Mouse (Mus musculus) myocyte (in vitro differentiated cells): ENCODE results near the gene Uts2r. TPM values are rescaled to one million over a fixed set of nuclear protein-coding genes. Genes with fewer than 3 reads are reported as not detected.

ENCODE experiments used
- H3K27me3 ChIP-seq: one replicate; pipeline ENCODE4 v1.6.1; 2011; ENCODE audit not compliant: control insufficient read depth, insufficient read depth, insufficient read length
- H3K36me3 ChIP-seq: one replicate; pipeline ENCODE4 v1.6.1; 2011; ENCODE audit not compliant: control insufficient read depth, insufficient read depth
- H3K4me2 ChIP-seq: one replicate; pipeline ENCODE4 v1.6.1; 2011; ENCODE audit warnings: low read depth, control low read depth
- H3K4me3 ChIP-seq: one replicate; pipeline ENCODE4 v1.5.1; 2011; ENCODE audit warnings: mild to moderate bottlenecking, control low read depth, moderate library complexity
- H3K79me2 ChIP-seq: one replicate; pipeline ENCODE4 v1.6.1; 2011; ENCODE audit not compliant: control insufficient read depth, insufficient read depth
- H3ac ChIP-seq: one replicate; pipeline ENCODE4 v1.6.1; 2011; ENCODE audit not compliant: control insufficient read depth, insufficient read length
- CEBPB ChIP-seq: IDR thresholded peaks from 2 replicates; pipeline ENCODE4 v1.6.1; 2011; ENCODE audit warnings: mild to moderate bottlenecking, moderate library complexity; ENCODE audit not compliant: poor library complexity, insufficient read depth, severe bottlenecking
- E2F4 ChIP-seq: IDR thresholded peaks from one replicate; pipeline ENCODE4 v1.6.1; 2011; ENCODE audit warnings: mild to moderate bottlenecking, control low read depth, moderate library complexity; ENCODE audit not compliant: insufficient read depth
- MAX ChIP-seq: IDR thresholded peaks from one replicate; pipeline ENCODE4 v1.6.1; 2011; ENCODE audit warnings: low read depth, mild to moderate bottlenecking, control low read depth
- MYOD1 ChIP-seq, 3 experiments: IDR thresholded peaks; one replicate each; pipeline ENCODE4 v1.6.1; 2011; ENCODE audit warnings: control low read depth in 2 of 3, low read depth in 2 of 3, mild to moderate bottlenecking in 2 of 3, moderate library complexity in 1 of 3; ENCODE audit not compliant: insufficient read length in 2 of 3, control insufficient read depth in 1 of 3
- MYOG ChIP-seq, 3 experiments: IDR thresholded peaks; one replicate each; pipeline ENCODE4 v1.6.1; 2011; ENCODE audit warnings: control low read depth in 2 of 3, low read depth in 2 of 3, mild to moderate bottlenecking in 2 of 3; ENCODE audit not compliant: insufficient read length in 2 of 3, control insufficient read depth in 1 of 3, insufficient read depth in 1 of 3
- POLR2A ChIP-seq: IDR thresholded peaks from one replicate; pipeline ENCODE4 v1.6.1; 2011; ENCODE audit warnings: low read depth, mild to moderate bottlenecking, control low read depth, moderate library complexity; ENCODE audit not compliant: insufficient read length
- POLR2AphosphoS2 ChIP-seq: IDR thresholded peaks from one replicate; pipeline ENCODE4 v1.6.1; 2011; ENCODE audit warnings: low read depth, control low read depth; ENCODE audit not compliant: insufficient read length
- REST ChIP-seq: IDR thresholded peaks from one replicate; pipeline ENCODE4 v1.6.1; 2011; ENCODE audit warnings: mild to moderate bottlenecking, control low read depth, moderate library complexity; ENCODE audit not compliant: insufficient read depth, insufficient read length
- SRF ChIP-seq: IDR thresholded peaks from one replicate; pipeline ENCODE4 v1.6.1; 2011; ENCODE audit warnings: low read depth; ENCODE audit not compliant: control insufficient read depth, insufficient read length
- TCF12 ChIP-seq: IDR thresholded peaks from one replicate; pipeline ENCODE4 v1.6.1; 2011; ENCODE audit warnings: mild to moderate bottlenecking, control low read depth; ENCODE audit not compliant: poor library complexity, insufficient read depth, severe bottlenecking
- TCF3 ChIP-seq: IDR thresholded peaks from one replicate; pipeline ENCODE4 v1.6.1; 2011; ENCODE audit warnings: low read depth, control low read depth; ENCODE audit not compliant: insufficient read length
- USF1 ChIP-seq: IDR thresholded peaks from one replicate; pipeline ENCODE4 v1.6.1; 2011; ENCODE audit warnings: low read depth, mild to moderate bottlenecking, control low read depth, moderate library complexity
- polyA plus RNA-seq: library from polyadenylated mRNA; unstranded; fragments of >200 nt; fragmentation: generic; extraction: Trizol; gene quantifications from one replicate; pipeline ENCODE4 v1.2.1, GENCODE M21; 2012; ENCODE audit warnings: missing spikeins

The Uts2r gene
- polyA plus RNA-seq = 0.20 TPM

GRCm38 (mm10) chr11:121159971-121160370 is at the start of gene Uts2r:
Gene Uts2r (plus strand): TSS chr11:121160271.
- no peaks in the 10 kb centered on the region for H3K36me3 ChIP-seq
- H3K4me2 ChIP-seq = no peak within 1 kb of the TSS
- H3K79me2 ChIP-seq = no peaks in the 10 kb centered on the region
- no peak within 1 kb of the TSS for H3ac ChIP-seq
- TF ChIP-seq SRF = no peak
- H3K4me3 ChIP-seq = no peak within 1 kb of the TSS
- H3K27me3 ChIP-seq = peaks cover 9% of the 10 kb centered on the region

- no peak overlapping the region for H3K4me2 ChIP-seq
- no peak for TF ChIP-seq SRF
- TF ChIP-seq TCF12 = no peak
- no peak for TF ChIP-seq TCF3
- TF ChIP-seq CEBPB = no peak
- peaks cover 6% of the 10 kb centered on the region for H3K27me3 ChIP-seq
- H3K79me2 ChIP-seq = no peaks in the 10 kb centered on the region
- no peak overlapping the region for H3ac ChIP-seq
- H3K36me3 ChIP-seq = no peaks in the 10 kb centered on the region
- H3K4me3 ChIP-seq = no peak overlapping the region
Measured at GRCm38 (mm10) chr11:121111051-121111450, 49.0 kb upstream of the Uts2r start.

- Histone ChIP-seq H3K27me3 (peaks cover 6% of the 10 kb centered on the region), H3K79me2 (no peaks in the 10 kb centered on the region), H3ac (no peak overlapping the region), H3K4me2 (peak overlapping the region; percentile 4), H3K36me3 (no peaks in the 10 kb centered on the region), H3K4me3 (no peak overlapping the region)
- no peak for TF ChIP-seq MAX
- no peak for TF ChIP-seq REST
- TF ChIP-seq POLR2AphosphoS2 = no peak
- TF ChIP-seq CEBPB = no peak
- peak in 1 of 3 experiments; percentile 23 for TF ChIP-seq MYOG (IDR thresholded peaks at IDR 0.05; ENCODE audit: control insufficient read depth in 1 of 3, insufficient read depth in 1 of 3, insufficient read length in 2 of 3, low read depth in 2 of 3)
- TF ChIP-seq MYOD1 (IDR thresholded peaks at IDR 0.05; ENCODE audit: control insufficient read depth in 1 of 3, insufficient read length in 2 of 3, low read depth in 2 of 3) = no peak
Measured at GRCm38 (mm10) chr11:121111601-121112000, 48.5 kb upstream of the Uts2r start.

DNA sequence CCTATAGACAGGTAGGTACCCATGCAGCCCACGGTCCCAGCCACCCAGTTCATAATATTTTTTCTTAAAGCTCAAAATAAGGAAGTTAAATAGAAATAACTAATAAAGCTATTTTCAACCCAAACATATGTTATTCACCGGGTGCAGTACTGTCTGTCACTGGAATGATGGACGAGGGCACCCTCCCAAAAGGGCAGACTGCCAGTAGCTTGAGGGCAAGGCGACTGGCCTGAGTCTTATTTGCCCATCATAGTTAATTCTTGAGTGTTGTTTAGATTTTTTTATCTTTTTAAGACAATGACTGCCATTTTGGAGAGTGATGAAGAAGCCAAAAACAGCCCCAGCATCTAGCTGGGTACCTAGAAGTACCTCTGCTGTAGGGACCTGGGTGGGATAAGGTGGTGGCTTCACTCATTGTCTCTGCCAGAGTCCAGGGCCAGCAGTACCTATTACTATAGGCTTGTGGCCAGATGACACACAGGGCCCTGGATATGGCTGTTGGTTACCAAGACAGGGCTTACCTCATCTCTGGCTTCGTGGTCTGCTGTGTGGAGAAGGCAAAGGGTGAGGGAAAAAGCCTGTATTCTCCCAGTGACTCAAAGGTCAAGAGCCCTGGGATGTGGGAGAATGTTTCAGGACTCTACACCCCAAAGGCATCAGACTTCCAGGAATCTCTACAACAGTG is 47.8 kb upstream of the Uts2r start:
- H3K79me2 ChIP-seq = no peaks in the 10 kb centered on the region
- TF ChIP-seq TCF3 (no peak), MYOD1 (IDR thresholded peaks at IDR 0.05; ENCODE audit: control insufficient read depth in 1 of 3, insufficient read length in 2 of 3, low read depth in 2 of 3) (no peak), CEBPB (no peak), USF1 (no peak), TCF12 (no peak), E2F4 (no peak), MYOG (IDR thresholded peaks at IDR 0.05; ENCODE audit: control insufficient read depth in 1 of 3, insufficient read depth in 1 of 3, insufficient read length in 2 of 3, low read depth in 2 of 3) (no peak)

DNA sequence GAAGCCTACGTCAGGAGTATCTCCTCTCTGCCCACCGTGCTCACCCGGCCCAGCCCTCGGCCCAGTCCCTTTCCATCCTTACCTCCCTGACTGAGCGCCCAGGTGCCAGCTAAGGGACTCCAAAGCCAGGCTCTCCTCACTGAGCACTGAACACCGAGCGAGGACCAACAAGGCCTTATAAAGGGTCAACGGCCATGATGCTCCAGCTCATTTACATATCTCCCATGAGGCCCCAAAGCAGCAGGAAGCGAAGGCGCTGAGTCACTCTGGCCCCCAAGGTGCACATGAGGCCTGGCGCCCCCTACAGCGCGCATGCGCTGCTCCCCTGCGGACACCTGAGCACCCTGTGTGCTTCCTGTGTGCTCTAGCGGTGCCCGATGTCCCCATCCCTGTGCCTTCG is 42.0 kb upstream of the Uts2r start:
- H3K4me3 ChIP-seq = no peak overlapping the region
- H3K27me3 ChIP-seq = no peaks in the 10 kb centered on the region
- no peak for TF ChIP-seq MYOD1 (IDR thresholded peaks at IDR 0.05; ENCODE audit: control insufficient read depth in 1 of 3, insufficient read length in 2 of 3, low read depth in 2 of 3)
- no peak overlapping the region for H3ac ChIP-seq
- no peaks in the 10 kb centered on the region for H3K79me2 ChIP-seq
- H3K4me2 ChIP-seq = no peak overlapping the region
- H3K36me3 ChIP-seq = no peaks in the 10 kb centered on the region

More for the DNA sequence above, 47.8 kb upstream of the Uts2r start:
- H3K4me3 ChIP-seq = no peak overlapping the region
- no peak overlapping the region for H3ac ChIP-seq
- peaks cover 6% of the 10 kb centered on the region for H3K27me3 ChIP-seq
- no peaks in the 10 kb centered on the region for H3K36me3 ChIP-seq
- peak overlapping the region; percentile 22 for H3K4me2 ChIP-seq

DNA sequence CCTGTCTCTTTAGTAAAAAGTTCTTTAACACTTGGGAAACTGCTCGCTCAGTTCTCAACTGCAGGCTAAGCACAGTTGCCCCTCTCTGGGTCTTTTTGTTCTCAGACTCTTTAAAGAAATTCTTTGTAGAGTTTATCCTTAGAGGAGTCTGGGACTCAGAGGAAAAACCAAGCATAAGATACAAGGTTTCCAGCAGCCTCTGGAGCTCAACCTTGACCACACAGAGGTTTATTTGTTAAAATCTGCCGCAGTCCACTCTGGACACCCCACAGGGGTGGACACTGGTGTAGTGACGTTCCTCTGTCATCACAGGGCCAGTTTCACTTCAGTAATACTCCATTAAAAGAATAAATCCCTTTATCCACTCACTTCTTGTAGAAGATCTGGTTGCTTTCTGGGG is 41.5 kb upstream of the Uts2r start, which contains the start of gene Tex19.2:
Gene Tex19.2, minus strand, starts transcription at position 101 of the 400 bp plus-strand sequence.
- Histone ChIP-seq H3K36me3 (no peaks in the 10 kb centered on the region), H3ac (no peak within 1 kb of the TSS), H3K4me2 (no peak within 1 kb of the TSS), H3K4me3 (no peak within 1 kb of the TSS), H3K79me2 (no peaks in the 10 kb centered on the region), H3K27me3 (no peaks in the 10 kb centered on the region)
- TF ChIP-seq TCF12 (no peak), SRF (no peak), CEBPB (no peak), MYOG (IDR thresholded peaks at IDR 0.05; ENCODE audit: control insufficient read depth in 1 of 3, insufficient read depth in 1 of 3, insufficient read length in 2 of 3, low read depth in 2 of 3) (no peak), POLR2AphosphoS2 (no peak), E2F4 (no peak), TCF3 (no peak), MAX (no peak), USF1 (no peak), MYOD1 (IDR thresholded peaks at IDR 0.05; ENCODE audit: control insufficient read depth in 1 of 3, insufficient read length in 2 of 3, low read depth in 2 of 3) (no peak), POLR2A (no peak), REST (no peak)
